Mouse (Mus musculus): ENCODE results near the gene Gm9602. TPM values are rescaled to one million over a fixed set of nuclear protein-coding genes. Genes with fewer than 3 reads are reported as not detected.

Gm9602 gene
- not detected in 2 replicates for polyA plus RNA-seq (2015; fragmentation: Nextera tagmentation; extraction: Ambion mirVana)

DNA sequence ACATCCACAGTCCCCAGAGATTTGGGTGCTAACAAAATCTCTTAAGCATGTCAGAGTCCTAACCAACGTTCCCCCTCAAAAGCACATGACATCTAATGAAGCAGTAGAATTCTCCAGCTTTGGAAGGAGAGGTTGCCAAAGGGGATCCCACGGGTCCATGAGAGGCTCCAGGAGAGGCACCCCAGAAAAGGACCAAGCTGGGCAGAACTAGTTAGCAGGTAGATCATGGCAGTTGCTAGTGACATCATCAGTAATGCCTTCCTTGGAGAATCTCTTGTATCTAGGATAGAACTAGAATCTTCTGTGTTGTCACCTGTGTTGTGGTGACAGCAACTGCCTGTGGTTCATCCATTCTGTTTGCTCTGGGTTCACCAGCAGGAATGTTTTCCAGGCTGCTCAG is at the start of gene Gm9602:
TSS of gene Gm9602 (plus strand) at position 301 of the 400 bp plus-strand sequence.

Other genes starting within 250 kb of the Gm9602 start
- gene Gm3047, start 220.9 kb upstream of the Gm9602 start, polyA plus RNA-seq (2015; fragmentation: Nextera tagmentation; extraction: Ambion mirVana), result not detected in 2 replicates
- not detected in 2 replicates for gene Gm8159, start 144.0 kb upstream of the Gm9602 start, polyA plus RNA-seq (2015; fragmentation: Nextera tagmentation; extraction: Ambion mirVana)
- gene Gm3239, start 112.1 kb upstream of the Gm9602 start, polyA plus RNA-seq (2015; fragmentation: Nextera tagmentation; extraction: Ambion mirVana), result 1.2 and 1.7 TPM in 2 replicates
- not detected in 2 replicates for gene Gm7876, start 67.1 kb upstream of the Gm9602 start, polyA plus RNA-seq (2015; fragmentation: Nextera tagmentation; extraction: Ambion mirVana)
- gene Gm3252, start 49.6 kb upstream of the Gm9602 start, polyA plus RNA-seq (2015; fragmentation: Nextera tagmentation; extraction: Ambion mirVana), result 3.2 TPM in 2 replicates
- not detected in 2 replicates for gene Gm3269, start 61.8 kb downstream of the Gm9602 start, polyA plus RNA-seq (2015; fragmentation: Nextera tagmentation; extraction: Ambion mirVana)
- 3.1 and 3.3 TPM in 2 replicates for gene Gm3264, start 79.2 kb downstream of the Gm9602 start, polyA plus RNA-seq (2015; fragmentation: Nextera tagmentation; extraction: Ambion mirVana)
- gene Gm3278, start 116.1 kb downstream of the Gm9602 start, polyA plus RNA-seq (2015; fragmentation: Nextera tagmentation; extraction: Ambion mirVana), result 0.17 and 0.27 TPM in 2 replicates
- gene Gm8297, start 207.6 kb downstream of the Gm9602 start, polyA plus RNA-seq (2015; fragmentation: Nextera tagmentation; extraction: Ambion mirVana), result not detected in 2 replicates
- gene Gm3298, start 239.6 kb downstream of the Gm9602 start, polyA plus RNA-seq (2015; fragmentation: Nextera tagmentation; extraction: Ambion mirVana), result not detected in 2 replicates